Mouse (Mus musculus) cerebellum, adult 2 months (tissue): ENCODE data around the gene Ercc6. TPM values are rescaled to one million over a fixed set of nuclear protein-coding genes. Genes with fewer than 3 reads are reported as not detected.

ENCODE experiments used
- DNase-seq, 2 experiments: peaks; one replicate each; pipeline ENCODE4 v3.0.0; 2021
- H3K27ac ChIP-seq: fragments of 200-500 bp; 2 replicates; pipeline ENCODE4 v1.5.1; 2012; ENCODE audit warnings: low read length, control low read depth, inconsistent platforms; ENCODE audit not compliant: insufficient read depth
- H3K27me3 ChIP-seq: fragments of 200-500 bp; 2 replicates; pipeline ENCODE4 v1.6.1; 2012; ENCODE audit warnings: inconsistent platforms, mild to moderate bottlenecking, low read length, moderate library complexity; ENCODE audit not compliant: control insufficient read depth, insufficient read depth
- H3K4me1 ChIP-seq: fragments of 200-500 bp; 2 replicates; pipeline ENCODE4 v1.6.1; 2011; ENCODE audit warnings: low read length; ENCODE audit not compliant: control insufficient read depth, insufficient read depth
- H3K4me3 ChIP-seq: fragments of 200-500 bp; replicated peaks from 2 replicates; pipeline ENCODE3; 2011; ENCODE audit warnings: mild to moderate bottlenecking, low read depth, low read length, control low read depth; ENCODE audit not compliant: insufficient read depth
- CTCF ChIP-seq: fragments of 200-500 bp; IDR thresholded peaks from 2 replicates; pipeline ENCODE4 v1.5.1; 2011; ENCODE audit warnings: low read depth, mild to moderate bottlenecking, control low read depth, low read length, moderate library complexity, borderline replicate concordance; ENCODE audit not compliant: insufficient read depth
- POLR2A ChIP-seq: fragments of 200-500 bp; IDR thresholded peaks from 2 replicates; pipeline ENCODE4 v1.6.1; 2011; ENCODE audit warnings: low read length, control low read depth, borderline replicate concordance; ENCODE audit not compliant: insufficient read depth
- WGBS: fragments of 180-500 bp; shearing (Covaris S2); methylation state at CpG from one replicate; pipeline ENCODE4 v1.1.7; 2018; 5-methylcytosine and 5-hydroxymethylcytosine counted together
- polyA plus RNA-seq: library from polyadenylated mRNA; depleted of rRNA; stranded (reverse); fragments of >200 nt; gene quantifications from 2 replicates; pipeline ENCODE4 v1.2.3, GENCODE M21; 2012

Ercc6 gene
- polyA plus RNA-seq, 1 experiment = 8.8 TPM

DNA sequence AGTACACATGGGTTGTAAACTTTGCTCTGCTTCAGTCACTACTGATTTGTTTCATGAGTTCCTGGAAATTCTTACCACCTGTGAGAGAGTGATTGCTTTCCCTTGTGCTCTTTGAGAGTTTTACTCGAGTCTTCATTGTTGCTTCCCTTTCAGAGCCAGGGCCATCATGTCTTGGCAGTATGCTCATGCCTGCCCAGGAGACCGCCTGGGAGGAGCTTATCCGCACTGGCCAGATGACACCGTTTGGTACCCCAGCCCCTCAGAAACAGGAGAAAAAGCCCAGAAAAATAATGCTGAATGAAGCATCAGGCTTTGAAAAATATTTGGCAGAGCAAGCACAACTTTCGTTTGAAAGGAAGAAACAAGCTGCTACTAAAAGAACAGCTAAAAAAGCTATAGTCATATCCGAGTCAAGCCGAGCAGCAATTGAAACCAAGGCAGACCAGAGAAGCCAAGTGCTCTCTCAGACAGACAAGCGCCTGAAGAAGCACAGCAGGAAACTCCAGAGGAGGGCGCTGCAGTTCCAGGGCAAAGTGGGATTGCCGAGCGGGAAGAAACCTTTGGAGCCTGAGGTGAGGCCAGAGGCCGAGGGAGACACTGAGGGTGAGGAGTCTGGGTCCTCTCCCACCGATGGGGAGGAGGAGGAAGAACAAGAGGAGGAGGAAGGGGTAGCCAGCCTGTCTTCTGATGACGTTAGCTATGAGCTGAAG is 12.8 kb downstream of the Ercc6 start:
- no peak for DNase-seq
- TF ChIP-seq CTCF (no peak), POLR2A (no peak)
- Histone ChIP-seq H3K27ac (no peak overlapping the region), H3K4me3 (no peak overlapping the region), H3K4me1 (peaks cover 5% of the 10 kb centered on the region; the same call in 1 of the 2 replicates), H3K27me3 (no peaks in the 10 kb centered on the region)
- WGBS = 34% methylated on average over 14 of the region's 14 CpGs

DNA sequence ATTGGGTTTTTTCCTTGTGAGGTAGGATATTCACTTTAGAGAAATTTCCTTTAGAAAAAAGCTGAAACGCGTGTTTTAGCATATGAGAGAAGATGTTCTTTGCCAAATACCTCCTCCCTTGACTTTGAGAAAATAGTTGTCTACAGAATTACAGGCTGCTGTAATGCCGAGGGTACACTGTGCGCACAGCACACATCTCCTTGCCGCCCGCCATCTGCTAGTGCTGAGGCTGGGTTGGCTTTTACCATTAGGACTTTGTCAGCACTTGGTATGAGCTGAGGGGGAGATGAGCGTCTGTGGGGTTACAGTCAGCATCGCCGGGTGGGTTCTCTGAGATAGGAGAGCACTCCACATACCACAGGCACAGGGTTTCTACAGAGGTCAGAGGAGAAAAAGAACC is 13.9 kb downstream of the Ercc6 start:
- 97% methylated on average over 9 of the region's 9 CpGs for WGBS
- no peak overlapping the region for H3K4me3 ChIP-seq
- peaks cover 10% of the 10 kb centered on the region; the same call in 1 of the 2 replicates for H3K4me1 ChIP-seq
- H3K27me3 ChIP-seq = no peaks in the 10 kb centered on the region
- DNase-seq = no peak
- TF ChIP-seq CTCF (no peak), POLR2A (no peak)
- no peak overlapping the region for H3K27ac ChIP-seq

DNA sequence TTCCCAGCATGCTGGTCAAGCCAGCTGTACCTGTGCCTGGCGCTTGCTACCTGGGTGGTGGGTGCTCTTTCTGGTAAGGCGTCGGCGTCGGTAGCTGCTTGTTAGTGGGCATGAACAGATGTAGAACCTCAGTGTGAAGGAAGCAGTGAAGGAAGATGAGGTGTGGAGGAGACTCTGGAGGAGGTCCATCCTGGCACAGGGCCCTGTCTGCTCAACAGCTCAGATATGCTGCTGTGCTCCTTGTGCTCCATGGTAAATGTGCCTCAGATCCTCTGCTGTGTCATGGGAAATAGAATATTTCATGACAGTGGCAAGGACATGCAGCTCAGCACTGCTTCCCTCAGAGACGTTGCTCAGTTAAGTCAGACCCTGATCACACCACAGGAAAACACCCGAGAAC is 15.7 kb downstream of the Ercc6 start:
- TF ChIP-seq CTCF (no peak), POLR2A (no peak)
- Histone ChIP-seq H3K4me3 (no peak overlapping the region), H3K4me1 (peaks cover 10% of the 10 kb centered on the region; the same call in 1 of the 2 replicates), H3K27me3 (no peaks in the 10 kb centered on the region), H3K27ac (no peak overlapping the region)
- 37% methylated on average over 7 of the region's 7 CpGs for WGBS
- peak; percentile 31 to 32 for DNase-seq

DNA sequence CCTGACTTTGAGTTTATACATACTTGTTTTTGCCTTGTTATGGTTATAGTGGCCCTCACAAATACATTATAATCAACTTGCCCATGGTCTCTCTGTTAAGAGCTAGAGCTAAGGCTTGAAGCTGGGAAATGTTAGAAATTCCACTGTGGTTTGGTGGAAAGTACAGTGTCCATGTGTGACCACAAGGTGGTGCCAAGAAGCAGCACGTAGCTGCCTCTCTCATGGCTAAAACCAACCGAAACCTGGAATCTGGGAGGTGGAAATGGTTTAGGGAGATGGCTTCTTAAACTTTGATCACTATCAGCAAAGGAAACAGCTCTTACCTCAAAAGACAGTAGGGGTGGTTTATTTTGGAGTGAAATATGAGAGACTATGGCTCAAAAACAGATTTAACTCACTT is 17.6 kb downstream of the Ercc6 start:
- no peak overlapping the region for H3K27ac ChIP-seq
- WGBS = 9% methylated on average over 2 of the region's 2 CpGs
- no peaks in the 10 kb centered on the region for H3K27me3 ChIP-seq
- peaks cover 10% of the 10 kb centered on the region; the same call in 1 of the 2 replicates for H3K4me1 ChIP-seq
- TF ChIP-seq POLR2A (no peak), CTCF (peak; percentile 82)
- DNase-seq = peak; percentile 49 to 52
- no peak overlapping the region for H3K4me3 ChIP-seq

DNA sequence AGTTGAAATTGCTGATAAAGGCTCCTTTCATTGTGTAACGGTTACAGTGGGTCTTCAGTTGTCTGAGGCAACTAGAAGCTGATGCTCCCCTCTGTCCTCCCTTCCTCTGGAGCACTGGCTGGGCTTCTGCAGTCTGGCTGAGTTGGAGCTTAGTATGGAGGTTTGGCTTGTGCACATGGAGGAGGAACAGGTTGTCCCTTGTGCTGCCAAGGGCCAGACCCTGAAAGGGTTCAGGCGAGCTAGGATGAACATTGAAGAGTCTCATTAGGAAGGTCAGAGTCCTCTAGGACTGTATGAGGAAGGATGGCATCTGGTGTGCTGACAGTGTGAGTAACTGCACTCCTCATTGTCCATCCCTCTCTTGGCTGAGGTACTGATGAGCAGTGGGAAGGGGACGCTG is 18.1 kb downstream of the Ercc6 start:
- H3K4me3 ChIP-seq = no peak overlapping the region
- DNase-seq = no peak
- H3K4me1 ChIP-seq = peaks cover 10% of the 10 kb centered on the region; the same call in 1 of the 2 replicates
- TF ChIP-seq CTCF (no peak), POLR2A (no peak)
- no peaks in the 10 kb centered on the region for H3K27me3 ChIP-seq
- 51% methylated on average over 3 of the region's 3 CpGs for WGBS
- H3K27ac ChIP-seq = no peak overlapping the region

DNA sequence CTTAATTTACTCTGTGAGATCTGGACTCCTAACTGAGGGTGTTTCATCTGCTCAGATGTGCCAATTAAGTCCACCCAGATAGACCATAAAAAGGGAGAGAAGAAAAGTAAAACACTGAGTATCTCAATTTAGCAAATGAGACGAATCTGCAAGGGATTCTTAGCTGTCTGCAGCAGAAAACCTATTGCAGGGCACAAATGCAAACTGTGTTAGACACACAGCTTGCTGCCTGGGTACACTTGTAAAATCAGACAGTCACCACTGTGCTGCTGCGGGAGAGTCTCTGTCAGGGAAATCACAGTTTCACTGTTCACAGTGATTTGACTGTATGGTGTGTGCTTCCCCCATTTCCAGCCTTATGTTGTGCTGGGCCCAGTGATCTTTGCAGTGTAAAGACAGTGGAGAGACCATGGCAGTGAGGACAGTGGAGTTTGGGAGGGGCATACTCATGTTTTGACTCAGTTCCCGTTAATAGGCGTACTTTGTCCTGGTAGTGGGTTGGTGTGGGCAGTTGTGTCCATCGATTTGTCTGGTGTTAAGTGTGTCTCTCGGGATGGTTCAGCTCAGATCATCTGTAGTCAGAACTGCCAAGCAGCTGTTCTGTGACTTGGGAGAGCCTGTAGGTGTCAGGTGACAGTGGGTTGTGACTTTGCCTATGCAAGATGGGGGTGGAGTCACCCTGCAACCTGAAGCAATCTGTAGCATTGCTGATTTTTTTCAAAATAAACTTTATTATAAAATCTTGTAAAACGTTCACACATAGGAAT is 19.2 kb downstream of the Ercc6 start:
- 77% methylated on average over 7 of the region's 7 CpGs for WGBS
- TF ChIP-seq POLR2A (no peak), CTCF (no peak)

DNA sequence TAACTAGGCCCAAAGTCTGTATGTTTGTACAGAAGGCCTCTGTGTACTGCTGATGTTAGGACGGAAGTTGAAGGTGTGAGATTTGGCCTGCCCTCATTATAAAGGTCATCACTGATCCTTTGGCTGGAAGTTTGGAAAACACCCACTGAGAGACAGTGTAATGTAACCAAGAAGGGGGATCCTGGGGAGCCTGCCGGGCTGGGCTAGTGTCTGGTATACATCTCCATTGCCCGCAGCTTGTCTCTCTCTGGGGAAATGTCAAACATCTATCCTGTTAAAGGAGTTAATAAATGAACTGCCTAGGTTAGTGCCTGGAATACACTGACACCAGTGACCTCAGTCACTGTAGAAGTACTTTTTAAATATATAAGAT is 19.8 kb downstream of the Ercc6 start:
- TF ChIP-seq POLR2A (no peak), CTCF (no peak)
- H3K27ac ChIP-seq = no peak overlapping the region
- peaks cover 13% of the 10 kb centered on the region for H3K4me1 ChIP-seq
- H3K4me3 ChIP-seq = no peak overlapping the region
- 79% methylated on average over 3 of the region's 3 CpGs for WGBS
- no peak for DNase-seq
- H3K27me3 ChIP-seq = no peaks in the 10 kb centered on the region

More for the DNA sequence above, 19.2 kb downstream of the Ercc6 start:
- H3K27ac ChIP-seq = no peak overlapping the region
- no peak overlapping the region for H3K4me3 ChIP-seq
- H3K27me3 ChIP-seq = no peaks in the 10 kb centered on the region
- H3K4me1 ChIP-seq = peaks cover 10% of the 10 kb centered on the region; the same call in 1 of the 2 replicates
- no peak for DNase-seq
